Mouse (Mus musculus) cerebellum, postnatal 10 days (tissue): Measurements from ENCODE around the gene Apod.
"Not testable (repeated sequence)": the region's sequence is repeated elsewhere in the genome, so short reads cannot be mapped to it uniquely, and the experiment has no call there.

ENCODE experiments used
- DNase-seq, 2 experiments: peaks; one replicate each; pipeline ENCODE4 v3.0.0; 2021; ENCODE audit warnings: mixed read lengths in 2 of 2

The Apod gene

GRCm38 (mm10) chr16:31319723-31320122, 5.1 kb upstream of the Apod start:
- DNase-seq = not testable (repeated sequence)

DNA sequence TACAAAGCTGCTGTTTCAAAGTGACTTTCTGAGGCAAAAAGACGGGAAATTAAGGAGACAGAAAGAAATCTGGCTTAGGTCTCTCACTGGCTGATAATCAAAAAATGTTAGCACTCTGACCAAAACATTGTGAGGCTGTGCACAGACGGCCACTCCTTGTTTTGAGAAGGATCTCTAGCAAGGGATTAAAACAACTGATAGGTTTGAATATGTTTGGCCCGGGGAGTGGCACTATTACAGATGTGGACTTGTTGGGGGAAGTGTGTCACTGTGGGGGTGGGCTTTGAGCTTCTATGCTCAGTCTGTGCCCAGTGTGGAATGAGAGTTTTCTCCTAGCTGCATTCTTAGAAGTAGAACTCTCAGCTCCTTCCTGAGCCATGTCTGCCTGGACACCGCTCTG, 4.7 kb upstream of the Apod start:
- no peak for DNase-seq

GRCm38 (mm10) chr16:31318418-31318817, 3.8 kb upstream of the Apod start:
- no peak for DNase-seq

DNA sequence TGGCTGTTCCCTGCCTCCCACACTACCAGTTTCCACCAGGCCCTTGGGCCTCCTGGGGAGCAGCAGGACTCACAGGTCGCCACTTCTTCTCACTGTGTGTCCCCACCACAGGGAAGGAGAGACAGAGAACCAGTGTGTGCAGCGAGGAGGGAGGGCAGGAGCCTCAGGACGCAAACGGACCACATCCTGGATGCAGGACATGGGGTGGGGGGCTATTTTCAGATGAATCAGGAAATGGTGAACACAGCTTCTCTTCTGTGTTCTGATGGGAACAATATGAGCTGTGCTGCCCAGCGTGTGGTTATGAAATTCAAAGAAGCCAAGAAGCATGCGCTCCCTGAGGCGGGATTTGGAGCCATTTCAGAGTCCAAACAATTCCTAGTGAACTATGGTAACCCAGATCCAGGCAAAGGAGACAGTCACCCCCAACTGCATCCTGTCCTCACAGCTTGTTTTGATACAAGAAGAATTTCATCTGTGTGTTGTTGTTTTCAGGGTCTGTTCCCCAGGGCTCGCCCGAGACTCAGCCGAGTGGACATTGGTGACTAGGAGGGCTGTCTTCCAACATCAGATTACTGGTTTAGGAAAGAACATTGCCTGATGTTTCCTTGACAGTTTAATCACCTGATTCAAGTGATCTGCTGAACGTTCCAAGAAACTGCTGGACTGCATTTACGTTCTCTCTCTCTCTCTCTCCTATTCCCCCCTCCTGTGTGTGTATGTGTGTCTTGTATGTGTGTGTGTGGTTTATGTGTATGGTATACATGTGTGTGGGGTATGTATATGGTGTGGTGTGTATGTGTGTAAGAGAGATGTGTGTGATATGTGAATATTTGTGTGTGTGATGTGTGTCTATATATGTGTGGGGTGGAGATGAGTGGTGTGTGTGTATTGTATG, 1.9 kb upstream of the Apod start:
- DNase-seq = peak in 1 of 2 experiments; percentile 11

DNA sequence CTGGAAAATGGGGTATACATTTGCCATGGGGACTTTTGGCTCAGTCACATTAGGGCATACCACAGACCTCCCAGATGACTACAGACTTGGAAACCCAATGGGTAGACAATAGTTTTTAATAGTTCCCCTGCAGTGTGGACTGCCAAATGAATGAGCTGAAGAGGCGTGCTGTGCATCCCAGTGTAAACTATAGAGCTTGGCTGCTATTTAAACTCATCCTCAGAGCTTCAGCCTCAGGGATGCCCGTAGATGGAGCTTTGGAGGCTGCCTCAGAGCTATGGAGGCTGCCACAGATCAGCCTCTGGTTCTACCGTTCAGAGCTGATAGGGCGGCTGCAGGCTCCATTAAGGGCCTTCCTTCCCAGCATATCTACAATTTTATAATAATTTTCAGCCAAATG, 686 bp upstream of the Apod start:
- no peak for DNase-seq

DNA sequence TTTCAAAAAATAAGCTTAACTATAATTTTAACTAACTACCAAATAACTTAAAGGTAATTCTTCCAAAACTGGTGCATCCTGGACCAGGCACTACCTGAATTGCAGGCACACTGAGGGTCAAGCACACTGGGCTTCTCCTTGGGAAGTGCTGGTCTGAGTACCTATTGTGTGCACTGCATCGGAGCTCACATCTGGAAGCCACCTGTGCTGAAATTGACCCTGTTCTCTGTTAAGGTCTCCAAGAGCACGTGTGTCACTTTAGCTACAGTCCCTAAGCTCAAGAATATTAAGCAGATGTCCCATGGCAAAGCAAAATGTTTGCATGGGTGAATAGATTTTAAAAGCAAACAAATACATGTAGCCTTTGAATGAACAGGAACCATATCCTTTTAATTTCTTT, 997 bp downstream of the Apod start:
- DNase-seq = no peak

GRCm38 (mm10) chr16:31312296-31312695, 2.3 kb downstream of the Apod start:
- no peak for DNase-seq

DNA sequence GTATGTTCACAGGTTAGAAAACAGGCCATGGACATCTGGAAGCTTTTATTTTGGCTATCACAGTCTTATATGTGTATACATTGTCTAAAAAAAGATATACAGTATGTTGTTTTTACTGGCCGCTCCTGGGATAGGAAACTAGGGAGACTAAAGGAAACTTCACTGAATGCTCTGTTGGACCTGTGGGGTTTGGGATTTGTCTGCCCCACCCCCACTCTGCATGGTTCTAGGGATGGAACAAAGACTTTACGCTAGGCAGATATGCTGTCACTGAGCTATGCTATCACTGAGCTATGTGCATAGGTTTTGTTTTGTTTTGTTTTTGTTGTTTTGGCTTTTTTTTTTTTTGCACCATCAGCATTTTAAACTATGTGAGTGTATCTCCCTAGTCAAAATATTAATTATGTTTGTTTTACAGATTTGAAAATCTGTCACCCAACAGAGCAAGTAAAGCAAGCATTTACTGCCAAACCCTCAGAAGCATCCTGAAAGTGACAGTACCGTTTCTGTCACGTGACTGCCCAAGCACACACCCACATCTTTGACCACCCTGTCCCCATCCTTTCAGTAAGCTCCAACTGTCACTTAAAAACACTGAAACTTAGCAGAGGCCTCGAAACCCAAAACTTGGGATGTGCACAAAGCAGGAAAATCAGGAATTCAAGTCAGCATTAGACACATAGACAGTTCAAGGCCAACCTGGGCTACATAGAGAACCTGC, 9.2 kb downstream of the Apod start:
- no peak for DNase-seq

- no peak for DNase-seq
Observed at GRCm38 (mm10) chr16:31303276-31303675, 11.3 kb downstream of the Apod start.

- no peak for DNase-seq
Observed at GRCm38 (mm10) chr16:31300883-31301532, 13.6 kb downstream of the Apod start.

- no peak for DNase-seq
Observed at GRCm38 (mm10) chr16:31300467-31300866, 14.1 kb downstream of the Apod start.

GRCm38 (mm10) chr16:31299960-31300353, 14.7 kb downstream of the Apod start:
- no peak for DNase-seq

DNA sequence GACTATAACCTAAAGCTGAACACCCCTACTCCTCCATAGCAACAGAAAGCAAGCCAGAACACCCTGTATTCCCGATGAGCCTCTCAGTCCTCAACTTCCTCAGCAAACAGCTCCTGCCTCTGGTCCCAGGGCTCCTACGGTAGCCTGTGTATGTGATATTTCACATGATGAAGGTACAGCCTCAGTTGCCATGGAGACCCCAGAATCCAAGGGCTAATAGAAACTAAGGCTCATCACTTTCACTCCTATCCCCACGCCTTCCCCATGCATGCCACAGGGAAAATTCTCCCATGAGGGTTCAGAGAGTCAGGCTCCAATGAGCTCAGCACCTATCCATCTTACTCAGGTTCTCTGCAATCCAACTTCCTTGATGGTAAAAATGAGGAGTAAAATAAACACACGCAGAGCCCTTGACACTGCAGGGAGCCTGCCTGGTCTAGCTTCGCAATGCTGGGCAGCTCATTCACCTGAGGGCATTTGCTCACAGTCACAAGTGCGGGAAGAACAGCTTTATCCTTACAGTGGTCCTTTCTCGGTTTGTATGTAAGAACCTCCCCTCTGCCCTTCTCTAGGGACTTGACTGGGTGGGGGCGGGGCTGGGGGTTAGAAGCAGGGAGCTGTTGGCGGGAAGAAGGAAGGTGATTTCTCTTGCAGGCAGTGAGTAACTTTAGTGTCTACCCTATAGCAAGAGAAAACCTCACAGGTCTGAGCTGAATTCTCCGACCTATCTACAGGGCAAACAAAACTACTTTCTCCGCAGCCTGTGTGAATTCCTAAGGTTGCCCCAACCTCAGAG, 15.2 kb downstream of the Apod start:
- no peak for DNase-seq

DNA sequence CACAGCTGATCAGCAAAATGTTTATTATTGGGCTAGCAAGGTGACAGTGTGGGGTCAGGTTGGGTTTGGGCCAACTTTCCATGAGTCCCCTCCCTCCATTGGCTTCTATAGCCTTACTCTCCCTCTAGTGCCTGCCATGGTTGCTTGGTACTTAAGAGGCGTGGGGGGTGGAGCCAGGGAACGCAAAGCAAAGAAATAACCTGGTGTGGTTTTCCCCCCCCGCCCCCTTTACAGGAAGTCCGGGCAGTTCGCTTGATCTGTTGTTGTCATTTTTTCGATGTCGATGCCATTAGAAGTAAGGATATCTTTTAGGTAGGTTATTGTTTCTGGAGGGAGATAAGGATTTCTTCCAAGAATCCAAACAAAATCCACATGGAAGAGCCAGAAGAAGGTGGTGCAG, 17.5 kb downstream of the Apod start:
- no peak for DNase-seq

DNA sequence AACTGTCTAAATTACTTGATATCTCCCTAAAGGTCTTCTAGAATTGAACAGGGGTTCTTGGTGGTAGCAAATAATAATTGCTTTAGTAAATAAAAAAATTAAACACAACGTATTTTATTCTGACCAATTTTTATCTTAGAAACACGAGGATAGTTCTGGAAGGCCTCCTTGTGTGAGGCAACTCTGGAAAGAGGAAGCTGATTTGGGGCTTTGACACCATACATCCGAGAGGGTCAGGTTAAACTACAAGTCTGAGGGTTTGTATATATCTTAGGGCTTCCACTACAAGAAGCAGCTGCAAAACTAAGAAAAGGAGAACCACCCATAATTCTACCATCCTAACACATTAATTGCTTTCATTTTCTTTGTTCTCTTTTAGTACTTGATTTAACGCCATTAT, 20.8 kb downstream of the Apod start:
- no peak for DNase-seq

GRCm38 (mm10) chr16:31290751-31291365, 23.8 kb downstream of the Apod start:
- no peak for DNase-seq

DNA sequence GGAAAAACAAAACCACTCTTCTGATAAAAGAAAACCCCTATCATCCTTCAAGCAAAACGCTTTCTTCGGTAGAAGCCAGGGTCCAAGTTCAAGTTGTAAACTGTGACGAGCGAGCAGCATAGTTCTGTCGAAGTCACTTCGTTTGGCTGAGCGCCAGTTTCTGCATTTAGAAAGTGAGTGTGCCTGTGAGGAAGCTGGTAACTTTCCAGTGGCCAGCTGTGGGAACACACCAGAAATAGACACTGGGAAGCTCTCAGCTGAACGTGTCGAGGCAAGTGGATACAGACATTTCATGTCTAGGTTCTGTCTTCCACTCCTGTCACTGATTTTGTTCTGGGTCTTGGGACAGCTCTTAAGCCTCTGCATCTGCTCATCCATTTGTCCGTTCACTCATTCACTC, 24.3 kb downstream of the Apod start:
- DNase-seq = peak; percentile 41 to 46

DNA sequence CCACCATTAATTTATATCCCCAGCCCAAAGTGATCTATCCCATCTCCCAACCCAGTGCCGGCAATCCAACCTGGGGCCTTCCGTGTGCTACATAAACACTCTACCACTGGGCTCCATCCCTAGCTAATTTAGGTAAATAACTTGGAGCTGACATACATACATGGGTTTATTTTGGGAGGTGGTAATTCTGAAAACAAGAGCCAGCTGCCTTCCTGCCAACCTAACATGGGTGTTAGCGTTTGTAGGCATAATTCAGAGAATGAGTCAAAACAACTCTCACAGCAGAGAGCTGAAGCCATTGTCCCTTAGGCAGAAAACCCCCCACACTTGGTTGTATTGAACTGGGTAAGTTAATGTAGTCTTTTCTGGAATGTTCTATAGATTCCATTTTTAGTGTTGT, 26.9 kb downstream of the Apod start:
- DNase-seq = no peak

- no peak for DNase-seq
Observed at GRCm38 (mm10) chr16:31286801-31287488, 27.7 kb downstream of the Apod start.

DNA sequence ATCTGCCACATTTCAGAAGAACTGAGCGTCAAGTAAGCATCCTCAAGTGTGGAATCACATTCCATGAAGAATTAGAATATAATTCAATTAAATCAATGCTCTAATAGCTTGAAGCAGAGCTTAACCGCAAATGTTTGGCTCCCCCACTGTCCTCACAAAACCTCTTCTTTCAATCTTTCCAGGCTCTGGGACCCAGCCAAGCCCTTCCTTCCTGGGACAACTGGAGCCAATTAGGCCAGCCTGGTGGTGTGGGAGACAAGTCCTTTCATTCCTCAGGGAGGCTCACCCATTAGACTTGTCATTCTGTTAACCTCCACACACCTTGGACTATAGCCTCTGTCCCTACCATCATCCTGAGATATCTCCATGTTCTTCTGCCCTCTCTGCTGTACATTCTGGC, 32.6 kb downstream of the Apod start:
- DNase-seq = peak; percentile 54 to 62

- DNase-seq = no peak
Observed at GRCm38 (mm10) chr16:31280176-31280575, 34.4 kb downstream of the Apod start.

DNA sequence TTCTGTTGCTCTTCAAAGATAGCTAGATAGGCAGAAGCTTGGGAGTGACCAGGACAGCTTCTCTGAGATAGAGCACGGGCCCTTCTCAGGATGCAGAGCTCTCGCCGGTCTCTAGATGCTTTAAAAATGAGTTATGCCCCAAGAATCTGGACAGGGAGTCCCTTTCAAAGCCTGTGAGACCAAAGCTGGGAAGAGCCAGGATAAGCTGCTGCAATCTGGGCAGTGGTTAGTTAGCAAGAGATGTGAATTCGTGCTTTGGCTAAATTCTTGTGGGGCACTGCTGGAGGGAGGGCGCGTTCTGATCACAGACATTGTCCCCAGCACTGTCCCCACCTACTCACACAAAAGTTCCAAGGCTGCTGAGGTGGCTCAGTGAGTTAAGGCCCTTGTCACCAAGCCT, 36.0 kb downstream of the Apod start:
- DNase-seq = no peak
